Mouse (Mus musculus) thymus, adult 2 months (tissue): ENCODE data around the gene Gm21454. TPM values are rescaled to one million over a fixed set of nuclear protein-coding genes. Genes with fewer than 3 reads are reported as not detected.
"Not testable (repeated sequence)": the region's sequence is repeated elsewhere in the genome, so short reads cannot be mapped to it uniquely, and the experiment has no call there.

Experiments used
- DNase-seq: peaks from one replicate; pipeline ENCODE4 v3.0.0; 2021
- H3K27ac ChIP-seq: fragments of 200-500 bp; 2 replicates; pipeline ENCODE4 v1.5.1; 2012; ENCODE audit warnings: low read length, control low read depth; ENCODE audit not compliant: control insufficient read depth, insufficient read depth
- H3K27me3 ChIP-seq: fragments of 200-500 bp; 2 replicates; pipeline ENCODE4 v1.6.1; 2012; ENCODE audit warnings: mild to moderate bottlenecking, low read length, moderate library complexity, mixed read lengths; ENCODE audit not compliant: control insufficient read depth, insufficient read depth
- H3K36me3 ChIP-seq: fragments of 200-500 bp; 2 replicates; pipeline ENCODE4 v1.6.1; 2012; ENCODE audit warnings: mild to moderate bottlenecking, low read length, moderate library complexity; ENCODE audit not compliant: control insufficient read depth, insufficient read depth
- H3K4me1 ChIP-seq: fragments of 200-500 bp; replicated peaks from 2 replicates; pipeline ENCODE4 v1.6.1; 2012; ENCODE audit warnings: low read length; ENCODE audit not compliant: control insufficient read depth, insufficient read depth
- H3K4me3 ChIP-seq: fragments of 200-500 bp; 2 replicates; pipeline ENCODE4 v1.5.1; 2012; ENCODE audit warnings: mild to moderate bottlenecking, low read length, control low read depth, moderate library complexity; ENCODE audit not compliant: control insufficient read depth, insufficient read depth
- WGBS: fragments of 180-500 bp; shearing (Covaris S2); methylation state at CpG from one replicate; pipeline ENCODE4 v1.1.7; 2018; 5-methylcytosine and 5-hydroxymethylcytosine counted together
- polyA plus RNA-seq: library from polyadenylated mRNA; depleted of rRNA; stranded (reverse); fragments of >200 nt; gene quantifications from 2 replicates; pipeline ENCODE4 v1.2.3, GENCODE M21; 2012; rRNA removed

Gm21454 gene
- not detected in 2 replicates for polyA plus RNA-seq

GRCm38 (mm10) chrY:13252091-13252490 lies at the start of gene Gm21454, which contains the start of gene Gm21440:
Gene Gm21454, plus strand, starts transcription at chrY:13252442.
Gene Gm21440, plus strand, starts transcription at chrY:13252391.
- H3K4me3 ChIP-seq, H3K27me3 ChIP-seq, H3K4me1 ChIP-seq, H3K36me3 ChIP-seq, DNase-seq, H3K27ac ChIP-seq: not testable (repeated sequence)

DNA sequence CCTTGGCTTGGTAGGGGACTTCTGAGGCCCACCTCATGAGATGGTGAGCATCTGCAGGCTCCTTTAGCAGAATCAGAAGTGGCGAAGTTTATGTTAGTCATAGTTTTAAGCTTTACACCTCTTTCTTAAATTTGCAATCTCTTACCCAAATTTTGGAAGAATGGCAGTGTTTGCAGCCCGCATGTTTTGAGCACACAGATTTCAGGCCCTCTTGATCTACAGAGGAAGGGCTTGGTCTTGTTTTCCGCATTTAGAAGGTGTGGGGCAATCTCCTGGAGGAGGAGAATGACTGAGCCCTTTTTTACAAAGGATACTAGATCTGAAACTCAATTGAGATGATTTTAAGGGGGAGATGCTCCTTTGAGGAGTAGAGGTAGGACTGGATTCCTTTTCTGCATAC lies 28.4 kb upstream of the Gm21454 start, which contains the start of gene Gm21828:
TSS of gene Gm21828 (minus strand) at position 101 of the 400 bp plus-strand sequence.
- not testable (repeated sequence) for DNase-seq, H3K4me3 ChIP-seq, H3K27ac ChIP-seq, H3K4me1 ChIP-seq, H3K27me3 ChIP-seq, H3K36me3 ChIP-seq
- WGBS, result no CpG with 5 or more reads among the region's 3 CpGs

DNA sequence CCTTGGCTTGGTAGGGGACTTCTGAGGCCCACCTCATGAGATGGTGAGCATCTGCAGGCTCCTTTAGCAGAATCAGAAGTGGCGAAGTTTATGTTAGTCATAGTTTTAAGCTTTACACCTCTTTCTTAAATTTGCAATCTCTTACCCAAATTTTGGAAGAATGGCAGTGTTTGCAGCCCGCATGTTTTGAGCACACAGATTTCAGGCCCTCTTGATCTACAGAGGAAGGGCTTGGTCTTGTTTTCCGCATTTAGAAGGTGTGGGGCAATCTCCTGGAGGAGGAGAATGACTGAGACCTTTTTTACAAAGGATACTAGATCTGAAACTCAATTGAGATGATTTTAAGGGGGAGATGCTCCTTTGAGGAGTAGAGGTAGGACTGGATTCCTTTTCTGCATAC lies 96.7 kb downstream of the Gm21454 start, which contains the start of gene Gm21725:
TSS of gene Gm21725 (minus strand) at position 101 of the 400 bp plus-strand sequence.
- not testable (repeated sequence) for H3K27me3 ChIP-seq, H3K4me3 ChIP-seq, H3K4me1 ChIP-seq, H3K36me3 ChIP-seq, H3K27ac ChIP-seq, DNase-seq
- no CpG with 5 or more reads among the region's 3 CpGs for WGBS

Other genes starting within 250 kb of the Gm21454 start
- gene Gm20807, start 209.6 kb upstream of the Gm21454 start, polyA plus RNA-seq, result not detected in 2 replicates
- not detected in 2 replicates for gene Gm21891, start 119.0 kb upstream of the Gm21454 start, polyA plus RNA-seq
- not detected in 2 replicates for gene Gm21425, start 90.5 kb upstream of the Gm21454 start, polyA plus RNA-seq
- not detected in 2 replicates for gene Gm21828, start 28.5 kb upstream of the Gm21454 start, polyA plus RNA-seq
- gene Gm21440, start 51 bp upstream of the Gm21454 start, polyA plus RNA-seq, result not detected in 2 replicates
- not detected in 2 replicates for gene Gm21725, start 96.6 kb downstream of the Gm21454 start, polyA plus RNA-seq
- not detected in 2 replicates for gene Gm21866, start 213.1 kb downstream of the Gm21454 start, polyA plus RNA-seq
- gene Gm20773, start 241.6 kb downstream of the Gm21454 start, polyA plus RNA-seq, result not detected in 2 replicates